Mouse (Mus musculus) forebrain, embryonic 11.5 days (tissue): ENCODE data around the gene Gm19426. TPM values are rescaled to one million over a fixed set of nuclear protein-coding genes. Genes with fewer than 3 reads are reported as not detected.
A peak's percentile ranks its signal among the peaks of the same experiment; 100 is the strongest.

Source experiments
- ATAC-seq: fragments of 200-750 bp; cut with Nextera tagmentation; replicated peaks from 2 replicates; pipeline ENCODE4 v1.8.0; 2017; ENCODE audit warnings: moderate TSS enrichment; ENCODE audit not compliant: low FRiP score
- DNase-seq: peaks from one replicate; pipeline ENCODE4 v3.0.0-alpha.2; 2017; ENCODE audit warnings: low spot score
- H3K27ac ChIP-seq: fragments of 300-500 bp; sonication (generic); 2 replicates; pipeline ENCODE4 v1.5.1; 2014; ENCODE audit warnings: low read depth, low read length
- H3K27me3 ChIP-seq: fragments of 300-500 bp; sonication (generic); 2 replicates; pipeline ENCODE4 v1.6.1; 2014; ENCODE audit warnings: mild to moderate bottlenecking, low read length, mixed read lengths; ENCODE audit not compliant: control insufficient read depth, insufficient read depth
- H3K36me3 ChIP-seq: fragments of 300-500 bp; sonication (generic); 2 replicates; pipeline ENCODE4 v1.6.1; 2014; ENCODE audit warnings: mild to moderate bottlenecking, low read length, moderate library complexity, mixed read lengths; ENCODE audit not compliant: control insufficient read depth, insufficient read depth
- H3K4me1 ChIP-seq: fragments of 300-500 bp; sonication (generic); replicated peaks from 2 replicates; pipeline ENCODE4 v1.6.1; 2014; ENCODE audit warnings: low read length, mixed read lengths; ENCODE audit not compliant: control insufficient read depth, insufficient read depth
- H3K4me2 ChIP-seq: fragments of 300-500 bp; sonication (generic); 2 replicates; pipeline ENCODE4 v1.6.1; 2014; ENCODE audit warnings: low read depth, mild to moderate bottlenecking, low read length, moderate library complexity, mixed read lengths; ENCODE audit not compliant: severe bottlenecking
- H3K4me3 ChIP-seq: fragments of 300-500 bp; sonication (generic); 2 replicates; pipeline ENCODE4 v1.5.1; 2014; ENCODE audit warnings: low read depth, low read length
- H3K9ac ChIP-seq: fragments of 300-500 bp; sonication (generic); 2 replicates; pipeline ENCODE4 v1.6.1; 2014; ENCODE audit warnings: low read length
- H3K9me3 ChIP-seq: fragments of 300-500 bp; sonication (generic); 2 replicates; pipeline ENCODE4 v1.6.1; 2016; ENCODE audit warnings: low read length, mixed read lengths; ENCODE audit not compliant: control insufficient read depth
- WGBS: fragments of 180-500 bp; shearing (Covaris S2); extraction: QIAGEN DNeasy Blood & Tissue Kit; methylation state at CpG from one replicate; pipeline ENCODE4 v1.1.7; 2014; 5-methylcytosine and 5-hydroxymethylcytosine counted together
- polyA plus RNA-seq: library from polyadenylated mRNA; unstranded; fragments of >200 nt; fragmentation: Nextera tagmentation; extraction: Ambion mirVana; gene quantifications from 2 replicates; pipeline ENCODE4 v1.2.1, GENCODE M21; 2014

The Gm19426 gene
- polyA plus RNA-seq, 1 experiment from 2014 or later: 4.3 TPM

DNA sequence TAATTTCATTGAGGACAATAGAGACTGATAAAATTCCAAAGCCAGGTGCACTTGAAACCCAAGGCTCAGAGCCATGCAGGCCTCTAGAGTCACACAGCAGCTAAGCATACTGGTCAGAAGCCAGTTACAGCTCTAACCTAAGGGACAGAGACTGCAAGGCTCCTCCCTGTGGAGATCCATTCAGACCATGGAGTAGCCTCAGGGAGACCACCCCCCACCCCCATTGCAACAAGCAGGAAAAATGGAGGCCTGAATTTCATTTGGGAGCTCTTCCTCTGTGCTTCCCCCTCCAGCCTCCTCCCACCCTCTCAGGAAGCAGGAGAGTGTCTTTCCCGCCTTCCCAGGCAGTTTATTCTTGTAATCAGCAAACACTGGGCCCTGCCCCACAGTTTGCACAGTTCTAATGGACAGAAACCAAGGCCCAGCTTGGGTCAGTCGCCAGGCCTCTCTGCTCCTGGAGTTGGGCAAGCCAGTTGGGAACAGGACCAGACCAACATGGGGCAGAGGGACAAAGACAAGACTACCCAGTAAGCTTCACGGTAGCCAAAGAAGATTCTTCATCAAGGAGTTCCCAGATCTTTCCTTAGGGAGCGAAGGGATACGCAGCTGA lies 1.5 kb downstream of the Gm19426 start:
- Histone ChIP-seq H3K4me2 (peak overlapping the region; percentile 81), H3K4me3 (peak overlapping the region; percentile 87), H3K27me3 (no peaks in the 10 kb centered on the region), H3K36me3 (no peaks in the 10 kb centered on the region), H3K4me1 (peaks cover 37% of the 10 kb centered on the region), H3K9me3 (no peaks in the 10 kb centered on the region), H3K9ac (peak overlapping the region; percentile 99), H3K27ac (peak overlapping the region; percentile 100)
- DNase-seq: no peak
- 2% methylated on average over 5 of the region's 5 CpGs for WGBS
- no peak for ATAC-seq

DNA sequence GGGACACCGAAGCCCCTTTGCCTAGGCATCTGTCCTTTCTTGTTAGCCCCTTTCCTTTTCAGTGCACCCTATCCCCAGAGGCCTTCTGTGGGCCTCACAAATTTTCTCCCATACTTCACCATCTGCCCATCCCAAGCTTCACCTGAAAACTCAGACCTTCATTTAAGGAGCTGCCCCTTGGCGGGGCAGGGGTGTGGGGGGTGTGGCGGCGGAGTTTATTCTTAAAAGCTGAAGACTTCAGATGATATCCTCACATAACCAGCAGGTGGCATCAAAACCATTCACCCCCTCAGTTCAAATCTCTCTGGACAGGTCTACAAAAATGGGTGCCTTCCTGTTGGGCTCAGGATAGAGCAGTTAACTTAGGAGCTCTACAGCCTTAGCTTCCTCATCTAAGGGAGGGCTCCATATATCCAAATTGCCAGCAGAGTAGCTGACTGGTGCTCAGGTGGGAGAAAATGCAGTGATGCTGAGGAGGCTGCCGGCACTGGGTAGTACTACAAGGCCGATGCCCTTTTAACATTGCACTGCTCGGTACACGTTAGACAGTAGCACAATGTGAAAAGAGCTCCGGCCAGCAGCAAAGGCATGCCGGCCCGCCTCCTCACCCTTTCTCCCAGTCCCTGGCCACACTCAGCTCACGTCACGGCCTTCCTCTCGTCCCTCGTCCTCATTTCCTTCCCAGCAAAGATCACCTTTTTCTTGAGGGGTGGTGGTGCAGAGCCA lies 2.7 kb downstream of the Gm19426 start:
- Histone ChIP-seq H3K4me2 (peak overlapping the region; percentile 81), H3K4me1 (peaks cover 47% of the 10 kb centered on the region), H3K9ac (peak overlapping the region; percentile 99; the same call in 1 of the 2 replicates), H3K27me3 (no peaks in the 10 kb centered on the region), H3K36me3 (no peaks in the 10 kb centered on the region), H3K4me3 (peak overlapping the region; percentile 87), H3K27ac (peak overlapping the region; percentile 60), H3K9me3 (no peaks in the 10 kb centered on the region)
- no peak for ATAC-seq
- DNase-seq: peak; percentile 55
- WGBS: 68% methylated on average over 15 of the region's 15 CpGs

DNA sequence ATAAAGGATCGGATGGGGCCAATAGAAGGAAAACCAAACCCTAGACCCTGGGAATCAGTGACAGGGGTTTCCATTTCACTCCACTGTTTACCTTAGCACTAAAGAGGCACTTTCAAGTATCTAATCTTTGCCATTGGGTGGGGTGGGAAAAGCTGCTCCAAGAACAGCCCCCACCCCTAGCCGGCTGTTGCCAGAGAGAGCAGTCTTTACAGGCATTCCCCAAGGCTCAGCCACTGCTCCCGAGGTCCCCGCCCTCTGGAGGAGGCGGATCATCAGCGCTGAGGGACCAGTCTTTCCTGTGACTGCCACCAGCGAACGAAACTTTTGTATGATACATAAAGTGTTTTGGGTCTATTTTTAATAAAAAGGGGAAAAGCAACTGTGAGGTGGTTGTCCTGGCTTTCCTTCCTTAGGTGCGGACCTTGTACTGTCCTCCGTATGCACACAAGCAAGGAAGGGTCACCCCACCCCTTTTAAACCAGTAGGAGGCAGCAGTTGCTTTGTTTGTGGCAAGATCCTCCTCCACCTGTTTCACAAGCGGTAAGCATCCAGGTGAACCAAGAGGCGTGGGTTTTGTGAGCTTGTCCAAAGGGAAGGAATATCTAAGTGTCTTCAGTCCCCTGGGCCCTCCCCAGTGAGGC lies 5.1 kb downstream of the Gm19426 start:
- Histone ChIP-seq H3K36me3 (no peaks in the 10 kb centered on the region), H3K4me3 (0 out of 2 replicates have a peak overlapping the region, but pooled peaks have one; percentile 0), H3K4me1 (peaks cover 61% of the 10 kb centered on the region), H3K4me2 (peak overlapping the region; percentile 42), H3K27me3 (no peaks in the 10 kb centered on the region), H3K27ac (peak overlapping the region; percentile 71), H3K9me3 (no peaks in the 10 kb centered on the region), H3K9ac (peak overlapping the region; percentile 52)
- no peak for ATAC-seq
- WGBS: 3% methylated on average over 12 of the region's 12 CpGs
- DNase-seq: peak; percentile 76

DNA sequence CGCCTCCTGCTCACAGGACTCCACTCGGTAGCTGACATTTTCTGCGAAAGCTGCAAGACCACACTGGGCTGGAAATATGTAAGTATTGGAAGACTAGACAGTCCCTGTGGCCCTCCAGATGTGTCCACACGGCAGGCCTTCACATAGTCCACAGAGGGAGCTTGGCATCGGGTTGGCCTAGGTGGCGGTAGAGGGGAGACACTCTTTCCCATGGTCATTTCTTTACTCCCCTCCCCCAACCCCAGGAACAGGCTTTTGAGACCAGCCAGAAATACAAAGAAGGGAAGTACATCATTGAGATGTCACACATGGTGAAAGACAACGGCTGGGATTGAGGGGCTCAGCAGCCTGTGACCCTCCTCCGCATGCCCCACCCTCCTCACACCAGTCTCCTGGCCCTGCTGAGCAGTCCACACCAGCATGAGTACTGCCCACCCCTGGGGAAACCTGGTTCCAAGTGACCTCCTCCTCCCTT lies 6.0 kb downstream of the Gm19426 start:
- Histone ChIP-seq H3K4me3 (peak overlapping the region; percentile 1; the same call in 1 of the 2 replicates), H3K9me3 (no peaks in the 10 kb centered on the region), H3K27me3 (no peaks in the 10 kb centered on the region), H3K27ac (peak overlapping the region; percentile 71), H3K36me3 (no peaks in the 10 kb centered on the region), H3K9ac (peak overlapping the region; percentile 46), H3K4me1 (peaks cover 63% of the 10 kb centered on the region), H3K4me2 (peak overlapping the region; percentile 37; the same call in 1 of the 2 replicates)
- WGBS: 3% methylated on average over 8 of the region's 8 CpGs
- peak; percentile 79 for DNase-seq
- ATAC-seq: peak; percentile 16

DNA sequence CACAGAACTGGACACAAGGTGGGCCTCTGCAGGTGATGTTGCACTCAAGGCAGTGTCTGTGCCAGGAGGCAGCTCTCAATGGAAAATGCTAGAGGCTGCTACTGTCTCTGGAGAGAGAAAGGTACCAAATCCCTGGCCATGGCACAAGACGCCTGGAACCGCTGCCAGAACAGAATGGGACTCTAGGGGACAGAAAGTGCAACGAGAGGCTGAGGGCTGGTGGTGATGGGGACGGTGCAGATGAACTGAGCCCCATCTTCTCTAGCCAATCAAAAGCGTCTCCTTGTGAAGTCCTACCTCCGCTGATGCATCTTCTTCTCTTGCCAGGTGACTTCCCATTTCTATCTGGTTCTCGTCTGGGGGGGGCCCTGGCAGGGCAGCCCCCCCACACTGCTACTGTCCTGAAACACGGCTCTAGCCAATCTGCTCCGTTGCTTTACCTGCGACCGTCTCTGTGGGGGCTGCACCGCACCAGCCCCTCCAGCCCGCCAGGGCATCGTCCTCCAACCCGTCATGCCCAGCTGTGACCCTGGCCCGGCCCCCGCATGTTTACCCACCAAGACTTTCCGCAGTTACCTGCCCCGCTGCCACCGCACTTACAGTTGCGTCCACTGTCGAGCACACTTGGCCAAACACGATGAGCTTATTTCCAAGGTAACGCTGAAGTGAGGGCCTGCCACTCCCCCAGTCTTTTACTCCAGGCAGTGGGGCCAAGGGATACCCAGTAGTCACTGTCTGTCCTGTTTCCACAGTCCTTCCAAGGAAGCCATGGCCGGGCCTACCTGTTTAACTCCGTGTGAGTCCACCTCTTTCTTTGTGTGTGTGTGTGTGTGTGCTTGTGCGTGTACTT lies 6.9 kb downstream of the Gm19426 start:
- 6% methylated on average over 27 of the region's 27 CpGs for WGBS
- H3K27me3 ChIP-seq: no peaks in the 10 kb centered on the region
- peak; percentile 75 for DNase-seq
- peak overlapping the region; percentile 37; the same call in 1 of the 2 replicates for H3K4me2 ChIP-seq
- peak overlapping the region; percentile 9; the same call in 1 of the 2 replicates for H3K4me3 ChIP-seq
- H3K9me3 ChIP-seq: no peaks in the 10 kb centered on the region
- H3K4me1 ChIP-seq: peaks cover 61% of the 10 kb centered on the region
- no peak for ATAC-seq
- peak overlapping the region; percentile 79 for H3K9ac ChIP-seq
- no peak overlapping the region for H3K27ac ChIP-seq
- no peaks in the 10 kb centered on the region for H3K36me3 ChIP-seq

DNA sequence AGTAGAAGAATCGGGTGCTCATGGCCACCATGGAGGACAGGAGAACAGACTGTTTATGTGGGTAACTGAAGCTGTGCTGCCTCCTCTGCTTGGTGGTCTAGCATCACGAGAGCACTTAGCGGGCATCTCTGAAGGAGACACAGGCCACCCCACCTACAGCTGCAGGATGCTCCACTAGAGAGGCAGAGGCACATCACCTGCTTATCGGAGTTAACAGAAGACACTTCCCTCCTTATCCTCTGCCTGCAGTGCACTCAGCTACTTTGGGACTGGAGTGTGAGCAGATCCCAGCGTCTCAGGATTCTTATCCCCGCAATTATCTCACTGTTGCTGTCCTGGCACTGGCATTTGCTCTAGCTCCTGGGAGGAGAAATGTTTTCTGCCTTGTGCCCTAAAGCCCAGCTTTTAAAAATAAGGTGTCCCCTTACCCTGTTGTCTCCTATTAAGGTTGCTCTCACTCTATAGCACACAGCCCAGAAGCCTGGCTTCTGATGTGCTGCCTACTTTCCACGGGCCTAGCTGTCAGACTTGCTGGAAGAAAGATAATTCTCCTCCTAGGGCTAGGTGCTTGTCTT lies 8.0 kb downstream of the Gm19426 start:
- ATAC-seq (no peak), DNase-seq (peak; percentile 57)
- Histone ChIP-seq H3K27me3 (no peaks in the 10 kb centered on the region), H3K27ac (0 out of 2 replicates have a peak overlapping the region, but pooled peaks have one; percentile 59), H3K9ac (peak overlapping the region; percentile 79), H3K9me3 (no peaks in the 10 kb centered on the region), H3K4me2 (peak overlapping the region; percentile 77; the same call in 1 of the 2 replicates), H3K36me3 (no peaks in the 10 kb centered on the region), H3K4me3 (peak overlapping the region; percentile 53), H3K4me1 (peaks cover 53% of the 10 kb centered on the region)
- WGBS: 25% methylated on average over 7 of the region's 7 CpGs

DNA sequence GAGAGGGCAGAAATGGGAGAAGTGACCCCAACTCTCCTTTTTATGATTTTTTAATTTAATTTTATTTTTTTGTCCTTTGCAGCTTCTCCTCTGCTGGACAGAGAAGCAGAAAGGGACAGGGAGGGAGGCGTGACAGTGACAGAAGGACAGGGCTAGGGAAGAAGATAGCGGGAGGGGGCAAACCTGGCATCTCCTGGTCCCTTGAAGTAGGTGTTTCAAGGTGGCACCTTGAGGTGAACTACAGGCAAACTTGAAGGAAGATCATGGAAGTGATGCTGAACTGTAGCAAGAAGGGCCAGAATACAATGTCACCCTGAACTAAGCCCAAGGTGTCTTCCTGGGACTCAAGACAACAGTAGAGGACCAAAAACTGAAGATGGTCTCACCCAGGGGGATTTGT lies 8.5 kb downstream of the Gm19426 start:
- H3K4me3 ChIP-seq: peak overlapping the region; percentile 53
- DNase-seq (no peak), ATAC-seq (no peak)
- peaks cover 50% of the 10 kb centered on the region for H3K4me1 ChIP-seq
- H3K27me3 ChIP-seq: no peaks in the 10 kb centered on the region
- no peaks in the 10 kb centered on the region for H3K9me3 ChIP-seq
- no peaks in the 10 kb centered on the region for H3K36me3 ChIP-seq
- WGBS: 2% methylated on average over 2 of the region's 2 CpGs
- peak overlapping the region; percentile 79 for H3K9ac ChIP-seq
- H3K27ac ChIP-seq: peak overlapping the region; percentile 59
- H3K4me2 ChIP-seq: peak overlapping the region; percentile 77
